Mouse (Mus musculus): Measurements from ENCODE around the gene Tnpo2.
"Not testable (repeated sequence)": the region's sequence is repeated elsewhere in the genome, so short reads cannot be mapped to it uniquely, and the experiment has no call there.

Tnpo2 gene

GRCm38 (mm10) chr8:85071514-85072281 is 35.0 kb downstream of the Tnpo2 start, which contains the start of gene Dhps:
Gene Dhps, plus strand, starts transcription at chr8:85071757.
- peak; percentile 89 to 93 for DNase-seq (ENCODE audit: low spot score in 2 of 2)

GRCm38 (mm10) chr8:85072364-85072929 is 35.7 kb downstream of the Tnpo2 start:
- DNase-seq (ENCODE audit: low spot score in 2 of 2): peak in 1 of 2 experiments; percentile 63

- peak in 1 of 2 experiments; percentile 62 for DNase-seq (ENCODE audit: low spot score in 2 of 2)
These were observed 36.4 kb downstream of the Tnpo2 start for GRCm38 (mm10) chr8:85073041-85073612.

- no peak for DNase-seq (ENCODE audit: low spot score in 2 of 2)
These were observed 37.5 kb downstream of the Tnpo2 start for GRCm38 (mm10) chr8:85074167-85074566.

DNA sequence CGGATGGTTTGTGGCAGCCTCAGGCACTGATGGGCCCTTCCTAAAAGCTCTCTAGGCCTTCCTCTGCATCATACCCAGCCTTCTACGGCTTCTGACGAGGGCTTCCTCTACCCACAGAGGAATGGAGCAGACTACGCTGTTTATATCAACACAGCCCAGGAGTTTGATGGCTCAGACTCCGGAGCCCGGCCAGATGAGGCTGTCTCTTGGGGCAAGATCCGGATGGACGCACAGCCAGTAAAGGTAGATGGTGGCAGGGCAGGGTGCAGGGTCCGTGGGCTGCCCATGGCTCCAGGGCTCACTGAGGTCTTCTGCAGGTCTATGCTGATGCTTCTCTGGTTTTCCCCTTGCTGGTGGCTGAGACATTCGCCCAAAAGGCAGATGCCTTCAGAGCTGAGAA is 37.9 kb downstream of the Tnpo2 start:
- peak in 1 of 2 experiments; percentile 59 for DNase-seq (ENCODE audit: low spot score in 2 of 2)

DNA sequence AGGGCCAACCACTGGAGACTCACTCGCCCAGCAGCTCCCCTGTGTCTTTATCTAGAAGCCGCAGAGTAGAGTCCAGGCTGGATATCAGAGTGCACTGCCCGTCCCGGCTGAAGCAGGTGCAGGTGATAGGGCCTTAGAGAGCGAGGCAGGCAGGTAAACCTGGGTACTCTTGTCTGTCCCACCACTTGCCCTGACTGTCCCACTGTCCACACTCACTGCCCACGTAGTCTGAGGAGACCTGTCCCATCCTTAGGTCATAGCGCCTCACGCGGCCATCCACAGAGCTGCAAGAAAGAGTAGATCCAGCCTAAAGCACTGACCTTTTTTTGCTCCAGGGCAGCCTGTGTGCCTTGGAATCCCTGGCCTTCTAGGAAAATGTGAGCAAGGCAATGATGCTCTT is 39.3 kb downstream of the Tnpo2 start:
- DNase-seq (ENCODE audit: low spot score in 2 of 2): peak; percentile 59 to 82

DNA sequence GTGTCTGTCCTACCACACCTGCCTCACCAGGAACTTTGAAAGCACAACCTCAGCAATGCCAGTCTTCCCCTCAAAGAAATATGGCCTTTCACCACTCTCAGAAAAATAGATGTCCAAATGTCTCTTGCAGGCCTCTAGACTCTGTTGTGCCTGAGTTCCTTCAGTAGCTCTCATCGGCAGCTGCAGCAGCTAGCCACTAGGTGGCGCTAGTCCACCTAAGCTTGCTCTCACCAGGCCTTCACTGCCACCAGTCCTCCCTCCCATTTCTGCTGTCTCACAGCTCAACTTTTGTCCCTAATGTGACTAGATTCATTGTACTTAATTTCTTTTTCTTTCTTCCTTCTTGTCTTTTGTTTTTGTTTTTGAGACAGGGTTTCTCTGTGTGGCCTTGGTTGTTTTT is 40.3 kb downstream of the Tnpo2 start:
- peak; percentile 81 to 91 for DNase-seq (ENCODE audit: low spot score in 2 of 2)

DNA sequence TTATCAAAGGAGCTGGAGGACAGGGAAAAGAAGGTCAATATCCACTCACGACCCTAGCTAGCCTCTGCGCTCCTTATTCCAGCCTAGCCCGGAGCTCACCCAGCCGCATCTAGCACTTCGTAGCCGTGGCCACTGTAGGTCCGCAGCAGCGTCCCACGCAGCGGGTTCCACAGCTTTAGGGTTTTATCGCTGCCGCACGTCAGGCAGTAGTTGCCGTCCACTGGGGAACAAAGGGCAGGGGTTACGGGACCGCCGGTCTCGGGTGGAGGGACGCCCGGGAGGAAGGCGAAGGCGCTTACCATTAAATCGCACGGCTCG is 43.5 kb downstream of the Tnpo2 start:
- DNase-seq (ENCODE audit: low spot score in 2 of 2): no peak

GRCm38 (mm10) chr8:85080532-85081215 is 44.0 kb downstream of the Tnpo2 start, which contains the start of gene Wdr83os:
Gene Wdr83os, plus strand, starts transcription at chr8:85080740.
- peak; percentile 64 to 84 for DNase-seq (ENCODE audit: low spot score in 2 of 2)

DNA sequence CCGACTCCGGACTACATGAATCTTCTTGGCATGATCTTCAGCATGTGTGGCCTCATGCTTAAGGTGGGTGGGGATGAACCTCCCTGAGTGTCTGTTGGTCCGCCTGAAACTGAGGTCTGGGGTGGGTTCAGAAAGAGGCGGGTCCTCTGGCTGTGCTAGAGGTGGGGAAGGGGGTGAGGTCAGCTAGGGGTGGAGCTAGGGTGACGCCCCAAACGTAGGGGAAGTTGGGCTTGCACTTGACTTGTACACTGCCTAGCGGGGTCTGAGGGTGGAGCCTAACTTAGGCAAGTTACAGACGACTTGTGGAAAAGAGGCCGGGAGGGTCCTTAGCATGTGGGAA is 44.5 kb downstream of the Tnpo2 start, which contains the start of gene Wdr83:
Wdr83 (minus strand) TSS at position 91 of the 340 bp plus-strand sequence.
- peak; percentile 72 to 79 for DNase-seq (ENCODE audit: low spot score in 2 of 2)

- not testable (repeated sequence) for DNase-seq (ENCODE audit: low spot score in 2 of 2)
These were observed 45.5 kb downstream of the Tnpo2 start for GRCm38 (mm10) chr8:85082169-85082568.

- DNase-seq (ENCODE audit: low spot score in 2 of 2): peak; percentile 87 to 90
These were observed 46.5 kb downstream of the Tnpo2 start, which contains the start of gene Man2b1 for GRCm38 (mm10) chr8:85083108-85083813. Gene Man2b1, plus strand, starts transcription at chr8:85083270.

- no peak for DNase-seq (ENCODE audit: low spot score in 2 of 2)
These were observed 47.9 kb downstream of the Tnpo2 start for GRCm38 (mm10) chr8:85084633-85085032.

- DNase-seq (ENCODE audit: low spot score in 2 of 2): no peak
These were observed 49.5 kb downstream of the Tnpo2 start for GRCm38 (mm10) chr8:85086238-85086637.

DNA sequence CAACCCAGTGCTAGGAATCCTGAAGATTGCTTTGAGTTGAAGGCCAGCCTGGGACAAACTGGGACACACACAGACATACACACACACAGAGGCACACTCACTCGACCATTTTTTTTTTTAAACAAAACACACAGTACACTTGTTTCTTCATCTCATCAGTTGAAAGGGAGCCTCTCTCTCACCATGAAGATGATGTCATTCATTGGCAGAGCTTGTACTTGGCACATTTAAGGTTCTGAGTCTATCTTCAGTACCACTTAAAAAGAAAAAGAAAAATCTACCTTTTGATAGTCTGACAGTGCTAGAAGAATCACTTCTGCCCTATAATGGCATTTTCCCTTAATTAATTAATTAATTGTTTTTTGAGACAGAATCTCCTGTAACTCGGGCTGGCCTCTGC is 52.1 kb downstream of the Tnpo2 start:
- DNase-seq (ENCODE audit: low spot score in 2 of 2): no peak

- peak in 1 of 2 experiments; percentile 55 for DNase-seq (ENCODE audit: low spot score in 2 of 2)
These were observed 54.1 kb downstream of the Tnpo2 start for GRCm38 (mm10) chr8:85090856-85091255.

DNA sequence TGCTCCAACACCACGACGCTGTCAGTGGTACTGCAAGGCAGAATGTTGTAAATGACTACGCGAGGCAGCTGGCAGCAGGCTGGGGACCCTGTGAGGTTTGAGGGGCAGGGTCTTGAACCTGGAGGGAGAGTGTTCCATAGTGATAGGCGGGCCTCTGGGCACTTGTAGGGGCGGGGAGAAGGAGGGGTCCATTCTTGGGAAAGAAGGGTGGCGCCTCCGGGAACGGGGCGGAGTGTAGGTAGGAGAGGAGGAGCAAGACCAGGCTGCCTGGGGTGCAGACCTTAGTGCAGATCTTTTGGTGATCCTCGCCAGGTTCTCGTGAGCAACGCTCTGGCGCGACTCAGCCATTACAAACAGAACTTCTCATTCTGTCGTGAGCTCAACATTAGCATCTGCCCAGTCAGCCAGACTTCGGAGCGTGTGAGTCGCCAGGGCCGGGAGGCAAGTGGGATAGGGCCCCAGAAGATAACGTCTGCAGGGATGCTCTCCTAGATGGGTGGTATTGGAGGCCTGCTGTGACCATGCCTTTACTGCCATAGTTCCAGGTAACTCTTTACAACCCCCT is 54.9 kb downstream of the Tnpo2 start:
- DNase-seq (ENCODE audit: low spot score in 2 of 2): peak in 1 of 2 experiments; percentile 59

DNA sequence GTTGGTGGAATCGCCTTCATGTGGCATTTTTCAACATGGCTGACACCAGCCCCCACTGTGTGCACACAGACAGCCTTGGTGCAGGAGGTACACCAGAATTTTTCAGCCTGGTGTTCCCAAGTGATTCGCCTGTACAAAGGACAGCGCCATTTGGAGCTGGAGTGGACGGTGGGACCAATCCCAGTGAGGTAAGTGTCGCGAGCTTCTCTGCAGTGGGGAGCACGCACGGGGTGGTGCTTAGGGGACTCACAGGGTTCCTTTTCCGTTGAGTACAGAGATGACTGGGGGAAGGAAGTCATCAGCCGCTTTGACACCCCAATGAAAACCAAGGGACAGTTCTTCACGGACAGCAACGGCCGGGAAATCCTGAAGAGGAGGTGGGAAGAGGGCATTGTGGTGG is 58.3 kb downstream of the Tnpo2 start:
- DNase-seq (ENCODE audit: low spot score in 2 of 2): peak in 1 of 2 experiments; percentile 51

DNA sequence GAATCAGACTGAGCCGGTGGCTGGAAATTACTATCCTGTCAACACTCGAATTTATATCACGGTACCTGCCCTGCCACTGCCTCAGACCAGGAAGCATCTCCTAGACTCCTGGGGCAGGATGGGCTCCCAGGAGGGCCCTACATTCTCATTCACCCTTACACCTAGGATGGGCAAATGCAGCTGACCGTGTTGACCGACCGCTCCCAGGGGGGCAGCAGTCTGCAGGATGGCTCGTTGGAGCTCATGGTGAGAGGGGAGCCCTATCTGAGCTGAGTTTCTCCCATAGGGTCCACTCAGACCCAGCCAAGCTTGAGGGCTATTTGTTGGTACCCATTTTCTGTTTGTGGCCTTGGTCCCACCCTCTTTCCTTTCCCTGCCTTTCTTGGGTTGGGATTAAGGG is 58.9 kb downstream of the Tnpo2 start:
- no peak for DNase-seq (ENCODE audit: low spot score in 2 of 2)

- DNase-seq (ENCODE audit: low spot score in 2 of 2): no peak
These were observed 59.5 kb downstream of the Tnpo2 start for GRCm38 (mm10) chr8:85096196-85096595.

DNA sequence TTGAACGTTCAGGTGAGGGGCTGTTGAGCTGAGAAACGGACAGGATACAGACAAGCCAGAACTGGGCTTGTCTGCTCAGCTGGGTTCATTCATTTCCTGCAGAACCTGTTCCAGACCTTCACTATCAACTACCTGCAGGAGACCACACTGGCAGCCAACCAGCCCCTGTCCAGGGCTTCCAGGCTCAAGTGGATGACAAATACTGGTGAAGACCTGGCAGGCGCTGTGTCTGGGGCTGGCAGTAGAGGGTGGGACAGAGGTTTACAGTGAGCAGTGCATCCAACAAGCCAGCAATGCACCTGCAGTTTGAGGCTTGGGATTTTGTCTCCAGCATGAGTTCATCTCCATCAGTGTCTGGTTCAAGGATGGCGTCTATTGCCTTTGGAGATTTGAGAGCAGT is 60.1 kb downstream of the Tnpo2 start:
- DNase-seq (ENCODE audit: low spot score in 2 of 2): peak in 1 of 2 experiments; percentile 50
